Mouse (Mus musculus) T-helper 17 cell (primary cell): ENCODE data around the gene Rab19.

Source experiments
- in situ Hi-C, 2 experiments: fragments of 300-600 bp; cut with MboI, MseI; formaldehyde crosslinking; loops; 1 replicate in 1 of 2; 2 replicates in 1 of 2; pipeline ENCODE4 v1.15.1; 2025; ENCODE audit warnings: high pct_unique_total_duplicates in 2 of 2

The Rab19 gene

DNA sequence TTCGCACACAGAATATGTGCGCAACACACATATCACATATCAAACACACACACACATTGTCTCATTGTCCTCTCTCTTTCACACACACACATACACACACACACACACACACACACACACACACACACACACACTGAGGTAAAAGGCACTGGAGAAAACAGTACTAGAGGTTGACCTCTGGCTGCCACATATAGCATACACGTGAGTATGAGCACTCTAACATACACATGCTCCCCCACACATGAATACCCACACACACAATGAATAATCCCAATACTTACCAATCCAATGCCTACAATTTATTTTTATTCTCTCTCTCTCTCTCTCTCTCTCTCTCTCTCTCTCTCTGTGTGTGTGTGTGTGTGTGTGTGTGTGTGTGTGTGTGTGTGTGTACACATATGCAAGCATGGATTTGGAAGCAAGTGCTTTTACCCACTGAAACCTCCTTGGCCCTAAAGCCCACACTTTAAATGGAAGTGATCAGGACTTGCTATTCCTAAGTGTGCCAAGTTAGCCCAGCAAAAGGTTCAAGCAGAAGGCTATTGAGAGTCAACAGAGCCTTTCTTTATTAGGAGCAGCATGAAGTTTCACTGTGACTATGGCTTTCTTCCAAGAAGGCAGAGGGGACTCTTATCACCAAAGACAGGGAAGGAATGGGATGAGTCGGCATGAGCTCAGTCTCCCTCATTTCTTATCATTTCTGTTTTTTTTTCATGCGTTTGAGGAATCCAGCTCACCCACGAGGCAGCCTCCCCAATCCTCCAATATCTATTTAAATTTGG, 48.2 kb downstream of the Rab19 start:
- in situ Hi-C loops: loop anchor here in 1 of 2 experiments (25.0 kb wide), 2 partner anchors 1008 to 1467 kb away; partner anchors contain the start of genes E330009J07Rik and Wee2

- in situ Hi-C loops: loop anchor here in 1 of 2 experiments (25.0 kb wide), 2 partner anchors 1007 to 1468 kb away; partner anchors contain the start of genes E330009J07Rik and Wee2
Measured at GRCm38 (mm10) chr6:39430722-39431121, 49.7 kb downstream of the Rab19 start.

DNA sequence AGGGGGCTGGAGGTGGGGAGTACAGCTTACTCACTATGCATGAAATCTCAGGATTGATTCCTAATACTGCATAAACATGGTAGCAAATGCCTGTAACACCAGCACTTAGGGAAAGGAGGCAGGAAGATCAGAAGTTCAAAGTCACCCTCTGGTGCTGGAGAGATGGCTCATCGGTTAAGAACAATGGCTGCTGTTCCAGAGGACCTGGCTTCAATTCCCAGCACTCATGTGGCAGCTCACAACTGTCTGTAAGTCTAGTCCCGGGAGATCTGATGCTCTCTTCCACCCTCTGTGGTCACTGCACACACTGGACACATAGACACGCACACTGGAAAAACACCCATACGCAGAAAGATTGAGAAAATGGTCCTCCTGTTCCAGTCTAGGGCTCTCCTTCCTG, 52.2 kb downstream of the Rab19 start:
- in situ Hi-C loops: loop anchor here in 1 of 2 experiments (25.0 kb wide), 2 partner anchors 1004 to 1471 kb away; partner anchors contain the start of genes E330009J07Rik and Wee2

- in situ Hi-C loops: loop anchor here in 1 of 2 experiments (25.0 kb wide), 2 partner anchors 1004 to 1471 kb away; partner anchors contain the start of genes E330009J07Rik and Wee2
Measured at GRCm38 (mm10) chr6:39433701-39434100, 52.7 kb downstream of the Rab19 start.

- in situ Hi-C loops: loop anchor here in 1 of 2 experiments (25.0 kb wide), 2 partner anchors 1003 to 1472 kb away; partner anchors contain the start of genes E330009J07Rik and Wee2
Measured at GRCm38 (mm10) chr6:39434111-39434885, 53.3 kb downstream of the Rab19 start.

- in situ Hi-C loops: loop anchor here in 1 of 2 experiments (25.0 kb wide), 2 partner anchors 1002 to 1473 kb away; partner anchors contain the start of genes E330009J07Rik and Wee2
Measured at GRCm38 (mm10) chr6:39434886-39435492, 54.0 kb downstream of the Rab19 start.

DNA sequence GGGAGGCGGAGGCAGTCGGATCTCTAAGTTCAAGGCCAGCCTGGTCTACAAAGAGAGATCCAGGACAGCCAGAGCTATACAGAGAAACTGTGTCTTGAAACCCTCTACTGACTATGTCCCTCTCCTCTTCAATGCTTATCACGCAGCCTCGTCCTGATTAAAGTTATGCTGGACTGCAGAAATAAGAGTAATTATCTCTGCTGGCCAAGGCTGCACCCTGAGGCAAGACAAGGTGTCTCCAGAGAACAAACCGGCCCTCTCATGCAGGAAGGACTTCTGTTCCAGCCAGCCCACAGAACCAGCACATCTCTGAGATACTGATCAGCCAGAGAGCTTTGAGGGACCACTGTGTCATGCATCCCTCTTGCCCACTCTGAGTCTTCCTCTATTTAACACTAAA, 54.9 kb downstream of the Rab19 start:
- in situ Hi-C loops: loop anchor here in 1 of 2 experiments (25.0 kb wide), 2 partner anchors 1001 to 1474 kb away; partner anchors contain the start of genes E330009J07Rik and Wee2

DNA sequence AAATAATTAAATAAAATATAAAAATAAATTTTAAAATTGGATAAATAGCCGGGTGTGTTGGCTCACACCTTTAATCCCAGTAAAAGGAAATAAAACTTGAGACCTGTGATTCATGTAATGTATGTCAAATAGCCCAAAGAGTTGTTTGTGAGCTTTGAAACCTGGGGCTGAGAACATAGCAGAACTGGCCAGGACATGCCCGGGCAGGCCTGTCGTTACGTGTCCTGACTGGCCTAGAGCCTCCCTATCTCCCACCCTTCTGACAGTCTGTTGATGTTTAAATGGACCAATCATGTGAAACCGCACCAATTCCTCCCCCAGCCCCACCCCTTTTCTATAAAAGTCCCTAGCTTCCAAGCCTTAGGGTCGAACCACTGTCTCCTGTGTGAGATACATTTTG, 56.5 kb downstream of the Rab19 start:
- in situ Hi-C loops: loop anchor here in 1 of 2 experiments (25.0 kb wide), 2 partner anchors 1000 to 1475 kb away; partner anchors contain the start of genes E330009J07Rik and Wee2
